Mouse (Mus musculus): ENCODE data around the gene Gm21294. TPM values are rescaled to one million over a fixed set of nuclear protein-coding genes. Genes with fewer than 3 reads are reported as not detected.
"Not testable (repeated sequence)": the region's sequence is repeated elsewhere in the genome, so short reads cannot be mapped to it uniquely, and the experiment has no call there.

Gene Gm21294
- not detected in 2 replicates for polyA plus RNA-seq (2012; ENCODE audit: insufficient read depth, insufficient read length, missing spikeins)

GRCm38 (mm10) chrY:89052506-89052905, at the start of gene Gm21294:
Gm21294 (plus strand) TSS chrY:89052806.
- H3K4me3 ChIP-seq (ENCODE audit: insufficient read depth, low read length); H3K4me1 ChIP-seq (ENCODE audit: control insufficient read depth, insufficient read depth, low read length); H3K27ac ChIP-seq (ENCODE audit: insufficient read depth, low read depth, low read length): not testable (repeated sequence)

- not testable (repeated sequence) for H3K27ac ChIP-seq (ENCODE audit: insufficient read depth, low read depth, low read length); H3K4me3 ChIP-seq (ENCODE audit: insufficient read depth, low read length); H3K4me1 ChIP-seq (ENCODE audit: control insufficient read depth, insufficient read depth, low read length)
These were observed 73.6 kb downstream of the Gm21294 start for GRCm38 (mm10) chrY:89126246-89126645.

Data from bone marrow macrophage, adult 2 months (primary cell).